Mouse (Mus musculus) small intestine, adult 2 months (tissue): ENCODE data around the gene Dab1. TPM values are rescaled to one million over a fixed set of nuclear protein-coding genes. Genes with fewer than 3 reads are reported as not detected.

Experiments used
- H3K27ac ChIP-seq: fragments of 200-500 bp; 2 replicates; pipeline ENCODE4 v1.5.1; 2012; ENCODE audit warnings: low read depth, low read length, control low read depth, inconsistent platforms; ENCODE audit not compliant: insufficient read depth
- H3K27me3 ChIP-seq: fragments of 200-500 bp; 2 replicates; pipeline ENCODE4 v1.6.1; 2012; ENCODE audit warnings: mild to moderate bottlenecking, moderate library complexity, low read length, inconsistent platforms; ENCODE audit not compliant: control insufficient read depth, insufficient read depth
- H3K36me3 ChIP-seq: fragments of 200-500 bp; 2 replicates; pipeline ENCODE4 v1.6.1; 2012; ENCODE audit warnings: mild to moderate bottlenecking, low read length, control low read depth, inconsistent platforms; ENCODE audit not compliant: control insufficient read depth, insufficient read depth
- H3K4me1 ChIP-seq: fragments of 200-500 bp; 2 replicates; pipeline ENCODE4 v1.6.1; 2012; ENCODE audit warnings: low read length, inconsistent platforms, mixed read lengths; ENCODE audit not compliant: control insufficient read depth, insufficient read depth, insufficient read length
- H3K4me3 ChIP-seq: fragments of 200-500 bp; 2 replicates; pipeline ENCODE4 v1.5.1; 2012; ENCODE audit warnings: low read depth, mild to moderate bottlenecking, control low read depth, inconsistent platforms, low read length, moderate library complexity
- CTCF ChIP-seq: fragments of 200-500 bp; IDR thresholded peaks from 2 replicates; pipeline ENCODE4 v1.5.1; 2012; ENCODE audit warnings: low read depth, mild to moderate bottlenecking, control low read depth, inconsistent platforms, low read length, moderate library complexity, mixed read lengths; ENCODE audit not compliant: insufficient replicate concordance, insufficient read length; ENCODE audit errors: extremely low read depth
- POLR2A ChIP-seq: fragments of 200-500 bp; IDR thresholded peaks from 2 replicates; pipeline ENCODE4 v1.6.1; 2012; ENCODE audit warnings: low read depth, mild to moderate bottlenecking, control low read depth, inconsistent platforms, low read length, moderate library complexity
- WGBS: fragments of 180-500 bp; shearing (Covaris S2); methylation state at CpG from one replicate; pipeline ENCODE4 v1.1.7; 2018; 5-methylcytosine and 5-hydroxymethylcytosine counted together
- polyA plus RNA-seq: library from polyadenylated mRNA; depleted of rRNA; stranded (reverse); fragments of >200 nt; gene quantifications from 2 replicates; pipeline ENCODE4 v1.2.3, GENCODE M21; 2012

Gene Dab1
- polyA plus RNA-seq, 1 experiment, result 57.9 TPM

DNA sequence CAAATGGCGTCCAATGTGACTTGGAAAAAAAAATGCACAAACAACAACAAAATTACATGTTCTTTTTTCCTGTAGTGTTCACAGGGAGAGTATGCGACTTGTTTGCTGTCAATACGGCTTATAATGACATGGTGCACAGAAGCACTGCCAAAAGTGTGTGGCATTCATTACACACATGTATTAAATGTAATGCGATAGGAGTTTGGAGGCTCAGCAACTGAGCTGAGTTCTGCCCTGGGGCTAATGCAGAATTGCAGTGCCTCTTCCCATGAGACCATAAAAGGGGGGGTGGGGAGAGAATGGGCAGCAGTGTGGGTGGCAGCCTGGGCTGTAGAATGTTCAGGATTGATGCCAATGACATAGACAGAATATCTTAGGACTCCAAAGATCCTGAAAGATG, 259.7 kb downstream of the Dab1 start:
- Histone ChIP-seq H3K27ac (no peak overlapping the region), H3K4me1 (no peaks in the 10 kb centered on the region), H3K27me3 (no peaks in the 10 kb centered on the region), H3K4me3 (no peak overlapping the region), H3K36me3 (no peaks in the 10 kb centered on the region)
- WGBS, result 89% methylated on average over 4 of the region's 4 CpGs
- TF ChIP-seq CTCF, result no peak
- TF ChIP-seq POLR2A, result no peak

DNA sequence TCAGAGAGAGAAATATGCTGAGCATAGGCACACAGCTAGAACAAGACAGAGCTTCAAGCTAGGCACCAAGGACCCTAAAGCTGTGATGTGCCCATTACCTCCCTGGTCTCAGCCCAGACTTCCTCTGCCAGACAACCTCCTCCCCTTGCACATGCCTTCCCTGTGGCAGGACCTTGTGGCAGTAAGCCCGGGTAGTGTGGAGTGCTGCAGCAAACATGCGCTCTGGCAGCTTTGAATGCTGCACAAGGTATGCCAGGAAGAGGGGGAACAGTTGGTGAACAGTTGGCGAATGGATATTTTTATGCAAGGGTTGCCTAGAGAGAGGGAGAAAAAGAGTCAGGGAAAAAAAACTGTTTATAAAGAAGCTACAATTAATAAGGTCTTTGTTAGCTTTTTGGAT, 262.5 kb downstream of the Dab1 start:
- H3K27me3 ChIP-seq, result no peaks in the 10 kb centered on the region
- H3K4me3 ChIP-seq, result no peak overlapping the region
- no peaks in the 10 kb centered on the region for H3K36me3 ChIP-seq
- H3K27ac ChIP-seq, result no peak overlapping the region
- TF ChIP-seq POLR2A (no peak), CTCF (no peak)
- no peaks in the 10 kb centered on the region for H3K4me1 ChIP-seq
- 62% methylated on average over 3 of the region's 3 CpGs for WGBS

DNA sequence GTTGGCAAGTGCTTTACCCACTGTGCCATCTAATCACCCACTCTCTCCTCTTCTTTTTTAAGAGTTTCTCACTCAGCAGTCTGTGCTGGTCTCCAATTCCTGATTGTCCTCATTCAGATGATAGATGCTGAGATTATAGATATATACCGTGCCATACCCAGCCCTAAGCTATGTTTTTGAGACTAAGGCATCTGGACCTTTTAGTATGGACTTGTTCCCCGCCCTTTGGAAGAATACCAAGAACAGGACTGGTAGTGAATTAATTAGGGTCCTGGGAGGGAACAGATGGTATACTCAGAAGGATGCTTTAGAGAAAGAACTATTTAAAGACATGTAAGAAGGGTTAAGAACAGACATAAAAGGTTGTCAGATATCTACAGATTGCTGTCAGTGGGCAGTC, 268.9 kb downstream of the Dab1 start:
- no peak overlapping the region for H3K27ac ChIP-seq
- H3K4me3 ChIP-seq, result no peak overlapping the region
- H3K36me3 ChIP-seq, result no peaks in the 10 kb centered on the region
- WGBS, result 86% methylated on average over 2 of the region's 2 CpGs
- TF ChIP-seq POLR2A, result no peak
- TF ChIP-seq CTCF, result no peak
- H3K27me3 ChIP-seq, result no peaks in the 10 kb centered on the region
- H3K4me1 ChIP-seq, result no peaks in the 10 kb centered on the region

- Histone ChIP-seq H3K27ac (no peak overlapping the region), H3K27me3 (no peaks in the 10 kb centered on the region), H3K4me1 (no peaks in the 10 kb centered on the region), H3K4me3 (no peak overlapping the region), H3K36me3 (no peaks in the 10 kb centered on the region)
- TF ChIP-seq POLR2A (no peak), CTCF (no peak)
- WGBS, result 90% methylated on average over 3 of the region's 3 CpGs
Observed at GRCm38 (mm10) chr4:103889110-103889509, 270.0 kb downstream of the Dab1 start.

DNA sequence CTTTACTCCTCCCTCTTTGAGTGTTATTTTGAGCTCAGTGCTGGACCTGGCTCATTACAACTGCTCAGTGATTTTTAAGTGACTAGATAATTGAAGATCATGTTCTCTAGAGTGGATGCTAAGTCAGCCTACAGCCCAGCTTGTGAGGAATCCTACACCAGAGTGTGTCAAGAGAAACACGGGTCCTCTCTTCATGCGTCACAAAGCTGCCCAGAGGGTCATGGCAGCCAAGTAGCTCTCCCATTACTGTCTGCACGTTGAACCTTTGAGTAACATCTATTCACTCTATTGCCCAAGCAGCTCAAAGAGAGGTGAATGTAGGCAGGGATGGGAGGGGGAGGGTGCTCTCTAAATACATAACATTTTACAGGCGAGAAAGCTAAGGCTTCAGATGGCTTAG, 277.6 kb downstream of the Dab1 start:
- TF ChIP-seq POLR2A, result no peak
- TF ChIP-seq CTCF, result no peak
- H3K4me1 ChIP-seq, result no peaks in the 10 kb centered on the region
- no peak overlapping the region for H3K4me3 ChIP-seq
- 80% methylated on average over 4 of the region's 4 CpGs for WGBS
- H3K36me3 ChIP-seq, result no peaks in the 10 kb centered on the region
- H3K27ac ChIP-seq, result no peak overlapping the region
- no peaks in the 10 kb centered on the region for H3K27me3 ChIP-seq

- 76% methylated on average over 6 of the region's 6 CpGs for WGBS
- TF ChIP-seq POLR2A (no peak), CTCF (no peak)
- no peaks in the 10 kb centered on the region for H3K4me1 ChIP-seq
Observed at GRCm38 (mm10) chr4:103897702-103898101, 278.5 kb downstream of the Dab1 start.

GRCm38 (mm10) chr4:103911441-103911840, 292.3 kb downstream of the Dab1 start:
- Histone ChIP-seq H3K4me3 (no peak overlapping the region), H3K27ac (no peak overlapping the region), H3K36me3 (no peaks in the 10 kb centered on the region), H3K27me3 (no peaks in the 10 kb centered on the region), H3K4me1 (no peaks in the 10 kb centered on the region)
- TF ChIP-seq POLR2A, result no peak
- no peak for TF ChIP-seq CTCF
- WGBS, result 60% methylated on average over 4 of the region's 4 CpGs

More at GRCm38 (mm10) chr4:103897702-103898101, 278.5 kb downstream of the Dab1 start:
- Histone ChIP-seq H3K36me3 (no peaks in the 10 kb centered on the region), H3K27me3 (no peaks in the 10 kb centered on the region), H3K4me3 (no peak overlapping the region), H3K27ac (no peak overlapping the region)

DNA sequence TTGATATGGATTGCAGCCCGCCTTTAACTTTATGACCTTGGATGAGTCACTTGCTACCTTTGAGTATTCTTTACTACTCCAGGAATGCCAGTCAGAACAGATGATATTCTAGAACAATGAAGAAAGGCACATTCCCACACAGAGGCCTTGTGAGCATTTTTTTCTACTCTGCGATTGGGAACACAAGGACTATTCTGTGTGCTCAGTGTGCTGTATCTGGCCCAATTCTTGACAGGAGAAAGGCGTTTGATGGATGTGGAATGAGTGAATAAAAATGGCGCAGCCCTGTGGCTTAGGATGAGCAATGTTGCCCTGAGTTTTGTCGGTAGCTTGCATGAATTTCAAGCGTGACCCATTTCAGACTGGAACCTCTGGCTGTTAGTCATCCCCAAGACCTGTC, 292.9 kb downstream of the Dab1 start:
- no peak overlapping the region for H3K4me3 ChIP-seq
- no peak for TF ChIP-seq CTCF
- no peak for TF ChIP-seq POLR2A
- H3K4me1 ChIP-seq, result no peaks in the 10 kb centered on the region
- no peaks in the 10 kb centered on the region for H3K36me3 ChIP-seq
- 87% methylated on average over 6 of the region's 6 CpGs for WGBS
- H3K27ac ChIP-seq, result no peak overlapping the region
- H3K27me3 ChIP-seq, result no peaks in the 10 kb centered on the region
